Mouse (Mus musculus): ENCODE measurements at regions not wholly inside any gene's neighbourhood (a gene's known extent, or its start where the extent isn't known, plus 50 kb on each side); places are given as distances from the start of the nearest gene placed in this dataset.

DNA sequence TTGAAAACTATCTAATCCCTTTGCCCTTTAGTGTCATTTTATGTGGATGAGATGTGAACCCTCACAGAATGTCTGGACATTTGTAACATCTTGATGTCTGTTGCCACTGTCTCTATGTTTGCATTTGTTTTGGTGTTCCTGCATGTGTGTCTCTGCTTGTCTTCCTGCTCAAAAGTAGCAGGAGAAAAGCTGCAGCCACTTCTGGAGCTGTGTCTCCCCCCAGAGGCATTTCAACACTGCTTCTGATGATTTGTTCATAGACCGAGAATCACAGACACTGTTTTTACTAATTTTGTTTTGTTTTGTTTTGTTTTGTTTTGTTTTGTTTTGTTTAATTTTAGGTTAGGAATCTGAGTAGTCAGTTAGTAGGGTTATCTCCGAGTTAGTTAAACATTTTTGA is 883.8 kb downstream of the Gbe1 start:
- no peak for DNase-seq

DNA sequence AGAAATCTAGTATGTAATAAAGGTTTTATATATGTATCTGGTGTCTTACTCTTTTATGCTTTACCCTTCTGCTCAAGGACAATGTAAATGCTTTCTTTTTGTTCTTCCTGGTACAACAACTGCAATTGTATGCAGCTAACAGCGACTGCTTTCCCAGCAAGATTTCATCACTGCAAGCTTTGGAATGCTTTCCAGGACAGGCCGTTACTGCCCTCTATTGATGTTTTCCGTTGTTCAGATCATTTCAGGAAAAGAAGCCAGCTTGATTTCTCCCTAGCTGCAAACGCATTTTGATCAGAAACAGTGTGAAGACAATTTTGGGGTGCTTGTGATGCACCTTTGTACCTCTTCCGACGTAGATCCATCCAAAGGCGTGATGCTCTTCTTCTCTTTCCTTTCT is 895.1 kb downstream of the Gbe1 start:
- DNase-seq, result no peak

DNA sequence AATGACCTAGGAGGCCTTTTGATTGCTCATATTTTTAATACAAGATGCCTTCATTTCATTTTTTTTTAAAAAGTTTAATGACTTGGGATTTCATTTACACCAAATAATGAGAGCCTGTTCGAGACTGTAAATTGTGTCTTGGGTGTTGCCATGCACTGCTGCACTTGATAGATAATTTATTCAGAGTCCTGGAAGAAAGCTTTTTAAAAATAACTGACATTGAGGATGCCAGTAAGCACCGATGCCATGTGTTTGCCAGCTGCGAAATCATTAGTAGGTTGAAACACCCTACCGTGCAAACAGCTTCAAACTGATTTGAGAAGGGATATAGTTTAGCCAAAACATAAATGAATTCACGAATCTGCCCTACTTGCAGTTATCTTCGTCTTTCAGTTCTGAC is 910.7 kb downstream of the Gbe1 start:
- DNase-seq, result no peak

DNA sequence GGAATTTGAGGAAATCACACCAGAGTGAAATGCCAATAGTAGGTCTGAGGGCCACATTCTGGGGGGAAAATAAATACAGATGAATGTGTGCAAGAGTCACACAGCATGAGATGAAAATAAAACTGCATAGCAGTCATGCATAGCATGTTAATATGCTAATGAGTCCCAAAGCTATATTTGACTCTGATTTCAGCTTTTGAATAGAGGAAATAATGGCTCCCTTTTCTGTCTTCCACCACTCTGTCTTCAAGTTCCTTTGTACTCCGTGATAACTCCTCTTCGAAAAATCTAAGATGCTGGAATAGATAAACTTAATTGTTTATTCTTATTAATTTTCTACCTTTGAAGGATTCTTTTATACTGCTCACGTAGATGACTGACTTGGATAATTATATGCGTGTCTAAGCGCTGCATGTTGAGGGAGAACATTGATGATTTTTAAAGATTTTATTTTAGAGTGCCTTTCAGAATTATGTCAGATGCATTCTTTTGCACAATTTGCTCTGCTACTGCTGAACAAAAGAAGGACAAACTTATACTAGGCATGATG is 916.4 kb downstream of the Gbe1 start:
- no peak for DNase-seq

DNA sequence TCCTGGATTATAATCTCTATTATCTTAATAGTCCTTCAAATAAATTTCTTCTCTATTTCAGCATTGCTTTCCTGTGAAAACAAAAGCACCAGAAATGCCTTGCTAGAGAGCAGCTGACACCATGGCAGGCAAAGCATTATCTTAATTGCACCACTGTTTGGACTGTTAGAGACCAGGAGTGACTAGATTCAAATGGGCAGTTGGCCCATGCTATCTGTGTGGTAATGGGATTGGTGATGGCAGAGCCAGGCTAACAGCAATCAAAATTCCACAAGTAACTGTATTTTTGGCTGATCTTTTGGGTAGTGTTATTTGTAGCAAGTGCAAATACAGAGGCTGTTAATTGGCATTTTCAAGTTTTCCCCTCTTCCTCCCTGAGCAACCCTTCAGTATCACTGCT is 929.3 kb downstream of the Gbe1 start:
- DNase-seq, result no peak

DNA sequence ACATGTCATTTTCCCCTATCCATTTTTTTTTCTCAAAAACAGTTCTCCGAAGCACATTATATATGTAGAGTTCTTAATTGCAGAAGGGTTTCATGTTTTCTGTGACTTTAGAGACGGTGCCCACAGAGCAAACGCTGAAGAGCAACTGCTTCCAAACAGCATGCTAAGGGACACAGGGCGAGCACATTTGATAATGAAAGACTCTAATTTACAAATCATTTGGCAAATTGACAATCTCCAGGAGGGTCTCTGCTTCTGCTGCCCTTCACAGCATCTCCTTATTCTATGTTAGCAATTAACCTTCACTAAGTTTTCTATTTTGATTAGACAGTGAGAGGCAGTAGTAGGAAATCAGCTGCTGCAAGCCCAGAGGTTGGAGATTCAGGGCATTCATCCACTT is 929.7 kb downstream of the Gbe1 start:
- DNase-seq, result no peak

DNA sequence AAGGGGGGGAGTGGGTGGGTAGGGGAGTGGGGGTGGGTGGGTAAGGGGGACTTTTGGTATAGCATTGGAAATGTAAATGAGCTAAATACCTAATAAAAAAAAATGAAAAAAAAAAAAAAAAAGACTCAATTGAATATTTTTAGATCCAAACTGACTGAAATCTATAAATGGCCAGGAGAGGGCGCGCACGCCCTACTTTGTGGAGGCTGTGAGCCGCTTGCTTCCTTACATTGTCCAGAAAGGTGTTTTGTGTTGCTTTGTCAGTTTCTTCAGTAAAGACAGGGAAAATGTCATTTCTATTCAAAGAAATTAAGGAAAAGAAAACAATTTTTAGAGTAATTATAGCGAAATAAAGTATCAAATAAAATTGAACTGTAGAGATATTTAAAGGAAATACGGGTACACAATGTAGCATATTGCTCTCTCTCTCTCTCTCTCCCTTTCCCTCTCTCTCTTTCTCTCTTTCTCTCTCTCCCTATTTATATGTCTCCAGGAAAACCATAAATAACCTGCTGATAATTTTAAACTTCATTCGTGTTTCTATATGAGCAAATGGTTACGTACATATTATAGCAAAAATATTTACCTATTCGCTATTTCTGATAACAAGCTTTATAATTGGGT is 933.9 kb downstream of the Gbe1 start:
- DNase-seq, result peak; percentile 61

DNA sequence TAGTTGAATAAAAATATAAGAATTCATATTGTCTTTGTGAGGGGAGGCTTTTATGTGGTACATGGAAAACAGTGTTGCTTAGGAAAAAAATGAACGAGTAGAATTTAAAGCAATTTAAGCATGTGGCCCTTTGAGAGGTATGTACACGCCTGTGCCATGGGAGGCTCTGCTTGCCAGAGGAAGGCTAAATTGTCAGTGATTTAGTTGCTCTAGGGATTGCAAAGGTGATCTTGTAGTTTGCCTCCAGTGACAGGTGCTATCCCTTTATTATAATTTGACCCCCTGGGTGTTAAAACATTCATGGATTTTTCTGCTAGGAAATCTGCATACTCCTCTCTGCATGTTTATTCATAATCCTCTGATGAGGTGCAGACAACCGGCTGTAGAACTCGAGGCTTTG is 942.0 kb downstream of the Gbe1 start:
- DNase-seq, result no peak

DNA sequence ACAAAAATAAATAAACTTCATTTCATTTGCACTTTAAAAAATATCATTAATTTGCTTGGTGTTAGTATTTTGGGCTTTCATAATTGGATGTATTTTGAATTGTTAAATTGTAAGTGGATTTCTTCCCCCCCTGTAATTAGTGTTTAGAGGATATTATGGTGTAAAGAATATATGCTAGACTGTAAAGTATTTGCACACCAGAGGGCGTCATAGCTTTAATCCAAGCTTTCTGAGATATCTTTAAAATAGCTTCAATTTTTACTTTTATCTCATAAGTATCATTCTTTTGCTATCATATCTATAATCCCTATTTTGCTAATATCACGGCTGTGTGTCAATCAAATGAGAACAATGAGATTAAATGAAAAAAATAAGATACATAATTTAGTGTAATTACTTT is 942.4 kb downstream of the Gbe1 start:
- no peak for DNase-seq

DNA sequence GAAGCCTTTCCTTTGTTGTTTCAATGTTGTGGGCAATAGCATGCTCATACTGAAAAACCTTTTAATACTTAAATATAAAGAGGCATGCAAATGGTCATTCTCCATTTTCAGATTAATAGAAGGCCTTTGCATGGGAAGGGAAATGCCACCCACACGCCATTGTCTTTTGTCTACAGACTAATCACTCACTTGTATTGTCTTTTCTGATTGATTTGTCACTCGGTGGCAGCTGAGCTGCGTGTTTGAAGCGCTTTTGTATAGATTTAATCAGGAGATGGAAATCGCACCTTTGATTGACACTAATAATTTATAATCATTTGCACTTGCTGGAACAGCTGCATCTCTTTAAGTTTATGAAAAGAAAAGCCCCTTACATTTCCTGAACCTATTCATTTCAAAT is 953.4 kb downstream of the Gbe1 start:
- DNase-seq, result no peak

Data from gastrocnemius, postnatal 10 days (tissue).